Mouse (Mus musculus) limb, embryonic 14.5 days (tissue): ENCODE results near the gene Apol7b. TPM values are rescaled to one million over a fixed set of nuclear protein-coding genes. Genes with fewer than 3 reads are reported as not detected.
"Not testable (repeated sequence)": the region's sequence is repeated elsewhere in the genome, so short reads cannot be mapped to it uniquely, and the experiment has no call there.

Experiments used
- ATAC-seq: fragments of 200-750 bp; cut with Nextera tagmentation; 2 replicates; pipeline ENCODE4 v1.8.0; 2017; ENCODE audit warnings: low read depth, moderate number of reproducible peaks, moderate TSS enrichment; ENCODE audit not compliant: low FRiP score
- DNase-seq: peaks from one replicate; pipeline ENCODE4 v3.0.0-alpha.2; 2015; ENCODE audit warnings: low spot score
- H3K27ac ChIP-seq: fragments of 300-500 bp; sonication (generic); replicated peaks from 2 replicates; pipeline ENCODE4 v1.5.1; 2014; ENCODE audit warnings: low read depth, mild to moderate bottlenecking, low read length, moderate library complexity, mixed read lengths
- H3K27me3 ChIP-seq: fragments of 300-500 bp; sonication (generic); 2 replicates; pipeline ENCODE4 v1.6.1; 2014; ENCODE audit warnings: low read length, mixed read lengths; ENCODE audit not compliant: control insufficient read depth, insufficient read depth
- H3K36me3 ChIP-seq: fragments of 300-500 bp; sonication (generic); 2 replicates; pipeline ENCODE4 v1.6.1; 2014; ENCODE audit warnings: mild to moderate bottlenecking, low read length, moderate library complexity, mixed read lengths; ENCODE audit not compliant: control insufficient read depth, insufficient read depth
- H3K4me1 ChIP-seq: fragments of 300-500 bp; sonication (generic); 2 replicates; pipeline ENCODE4 v1.6.1; 2014; ENCODE audit warnings: antibody characterized with exemption, low read length, mixed read lengths; ENCODE audit not compliant: control insufficient read depth, insufficient read depth
- H3K4me2 ChIP-seq: fragments of 300-500 bp; sonication (generic); replicated peaks from 2 replicates; pipeline ENCODE4 v1.6.1; 2014; ENCODE audit warnings: low read depth, mild to moderate bottlenecking, low read length, moderate library complexity; ENCODE audit not compliant: severe bottlenecking
- H3K4me3 ChIP-seq: fragments of 300-500 bp; sonication (generic); replicated peaks from 2 replicates; pipeline ENCODE4 v1.5.1; 2014; ENCODE audit warnings: low read length
- H3K9ac ChIP-seq: fragments of 300-500 bp; sonication (generic); 2 replicates; pipeline ENCODE4 v1.6.1; 2014; ENCODE audit warnings: mild to moderate bottlenecking, low read depth, low read length, moderate library complexity; ENCODE audit not compliant: severe bottlenecking
- H3K9me3 ChIP-seq: fragments of 300-500 bp; sonication (generic); 2 replicates; pipeline ENCODE4 v1.6.1; 2016; ENCODE audit warnings: low read length; ENCODE audit not compliant: control insufficient read depth
- WGBS: fragments of 180-500 bp; shearing (Covaris S2); extraction: QIAGEN DNeasy Blood & Tissue Kit; methylation state at CpG from one replicate; pipeline ENCODE4 v1.1.7; 2014; 5-methylcytosine and 5-hydroxymethylcytosine counted together
- polyA plus RNA-seq, 2 experiments: library from polyadenylated mRNA; depleted of rRNA in 1 of 2; stranded (reverse) in 1 of 2; unstranded in 1 of 2; fragments of >200 nt; fragmentation: Nextera tagmentation in 1 of 2; extraction: Ambion mirVana in 1 of 2; gene quantifications; 2 replicates each; pipeline versions ENCODE4 v1.2.1 to v1.2.3; 2012 to 2014

The Apol7b gene
- polyA plus RNA-seq, 2 experiments, result 0.06 TPM; not detected in 1

- DNase-seq, H3K27me3 ChIP-seq, H3K4me2 ChIP-seq, H3K9me3 ChIP-seq, ATAC-seq, H3K4me3 ChIP-seq, H3K36me3 ChIP-seq, H3K27ac ChIP-seq, H3K4me1 ChIP-seq, H3K9ac ChIP-seq: not testable (repeated sequence)
- WGBS, result 86% methylated on average over 8 of the region's 8 CpGs
These were observed 2.5 kb downstream of the Apol7b start for GRCm38 (mm10) chr15:77444746-77445145.

- ATAC-seq, H3K36me3 ChIP-seq: not testable (repeated sequence)
- WGBS, result 77% methylated on average over 8 of the region's 10 CpGs
These were observed 18.4 kb downstream of the Apol7b start for GRCm38 (mm10) chr15:77428690-77429448.

GRCm38 (mm10) chr15:77422925-77423324 is 24.4 kb downstream of the Apol7b start:
- not testable (repeated sequence) for H3K9ac ChIP-seq, DNase-seq, H3K27ac ChIP-seq, H3K27me3 ChIP-seq, H3K4me3 ChIP-seq, ATAC-seq, H3K4me2 ChIP-seq, H3K4me1 ChIP-seq, H3K9me3 ChIP-seq, H3K36me3 ChIP-seq
- WGBS, result 86% methylated on average over 3 of the region's 7 CpGs

More at GRCm38 (mm10) chr15:77428690-77429448, 18.4 kb downstream of the Apol7b start:
- H3K27me3 ChIP-seq, H3K4me2 ChIP-seq, DNase-seq, H3K9me3 ChIP-seq, H3K4me1 ChIP-seq, H3K4me3 ChIP-seq, H3K9ac ChIP-seq, H3K27ac ChIP-seq: not testable (repeated sequence)

- not testable (repeated sequence) for H3K27ac ChIP-seq, H3K36me3 ChIP-seq, H3K9ac ChIP-seq, H3K4me2 ChIP-seq, H3K4me3 ChIP-seq, ATAC-seq, H3K4me1 ChIP-seq, H3K27me3 ChIP-seq, DNase-seq, H3K9me3 ChIP-seq
- no CpG with 5 or more reads among the region's 3 CpGs for WGBS
These were observed 27.6 kb downstream of the Apol7b start for GRCm38 (mm10) chr15:77419657-77420056.

GRCm38 (mm10) chr15:77416655-77417333 is 30.5 kb downstream of the Apol7b start:
- not testable (repeated sequence) for H3K27ac ChIP-seq, H3K9ac ChIP-seq, H3K4me2 ChIP-seq, H3K9me3 ChIP-seq, H3K36me3 ChIP-seq, H3K4me1 ChIP-seq, ATAC-seq, H3K4me3 ChIP-seq, H3K27me3 ChIP-seq, DNase-seq
- WGBS, result 35% methylated on average over 2 of the region's 10 CpGs

GRCm38 (mm10) chr15:77415653-77416052 is 31.6 kb downstream of the Apol7b start:
- ATAC-seq, DNase-seq, H3K27ac ChIP-seq, H3K36me3 ChIP-seq, H3K4me3 ChIP-seq, H3K9ac ChIP-seq, H3K4me2 ChIP-seq, H3K9me3 ChIP-seq, H3K27me3 ChIP-seq, H3K4me1 ChIP-seq: not testable (repeated sequence)
- WGBS, result 49% methylated on average over 2 of the region's 2 CpGs

GRCm38 (mm10) chr15:77412695-77413094 is 34.6 kb downstream of the Apol7b start:
- not testable (repeated sequence) for H3K4me3 ChIP-seq, H3K4me2 ChIP-seq, H3K9ac ChIP-seq, DNase-seq, H3K36me3 ChIP-seq, H3K27ac ChIP-seq, H3K9me3 ChIP-seq, H3K4me1 ChIP-seq, H3K27me3 ChIP-seq, ATAC-seq
- 30% methylated on average over 4 of the region's 4 CpGs for WGBS

GRCm38 (mm10) chr15:77411035-77411434 is 36.3 kb downstream of the Apol7b start, which contains the start of gene Apol9a:
TSS of gene Apol9a (minus strand) at chr15:77411135.
- not testable (repeated sequence) for H3K27me3 ChIP-seq, H3K27ac ChIP-seq
- WGBS, result 100% methylated on average over 1 of the region's 4 CpGs

More at GRCm38 (mm10) chr15:77411035-77411434, 36.3 kb downstream of the Apol7b start, which contains the start of gene Apol9a:
- not testable (repeated sequence) for H3K4me3 ChIP-seq, H3K36me3 ChIP-seq, H3K4me2 ChIP-seq, H3K9ac ChIP-seq, H3K4me1 ChIP-seq, ATAC-seq, H3K9me3 ChIP-seq, DNase-seq
